Mouse (Mus musculus) kidney, postnatal 0 days (tissue): ENCODE measurements at regions not wholly inside any gene's neighbourhood (a gene's known extent, or its start where the extent isn't known, plus 50 kb on each side); places are given as distances from the start of the nearest gene placed in this dataset.

Experiments
- ATAC-seq: fragments of 200-750 bp; cut with Nextera tagmentation; replicated peaks from 2 replicates; pipeline ENCODE4 v1.8.0; 2017; ENCODE audit warnings: low read depth, moderate number of reproducible peaks, moderate TSS enrichment, moderate library complexity; ENCODE audit not compliant: low FRiP score
- DNase-seq: peaks from one replicate; pipeline ENCODE4 v3.0.0-alpha.2; 2016; ENCODE audit warnings: low spot score
- H3K27ac ChIP-seq: fragments of 300-500 bp; sonication (generic); 2 replicates; pipeline ENCODE4 v1.5.1; 2014; ENCODE audit warnings: mild to moderate bottlenecking
- H3K27me3 ChIP-seq: fragments of 300-500 bp; sonication (generic); 2 replicates; pipeline ENCODE4 v1.6.1; 2014; ENCODE audit warnings: low read length, mixed read lengths; ENCODE audit not compliant: insufficient read depth
- H3K36me3 ChIP-seq: fragments of 300-500 bp; sonication (generic); 2 replicates; pipeline ENCODE4 v1.6.1; 2014; ENCODE audit warnings: low read length, mixed read lengths; ENCODE audit not compliant: insufficient read depth
- H3K4me1 ChIP-seq: fragments of 300-500 bp; sonication (generic); replicated peaks from 2 replicates; pipeline ENCODE4 v1.6.1; 2014; ENCODE audit warnings: antibody characterized with exemption, low read length, mixed read lengths; ENCODE audit not compliant: insufficient read depth
- H3K4me2 ChIP-seq: fragments of 300-500 bp; sonication (generic); 2 replicates; pipeline ENCODE4 v1.6.1; 2014; ENCODE audit warnings: mild to moderate bottlenecking, low read length, moderate library complexity, mixed read lengths
- H3K4me3 ChIP-seq: fragments of 300-500 bp; sonication (generic); replicated peaks from 2 replicates; pipeline ENCODE4 v1.5.1; 2014; ENCODE audit warnings: low read depth, low read length
- H3K9ac ChIP-seq: fragments of 300-500 bp; sonication (generic); 2 replicates; pipeline ENCODE4 v1.6.1; 2014; ENCODE audit warnings: low read depth, low read length
- H3K9me3 ChIP-seq: fragments of 300-500 bp; sonication (generic); replicated peaks from 2 replicates; pipeline ENCODE4 v1.6.1; 2016; ENCODE audit warnings: low read length, inconsistent platforms, mixed read lengths
- CTCF ChIP-seq: IDR thresholded peaks from 2 replicates; pipeline ENCODE4 v1.5.1; 2016; ENCODE audit warnings: antibody characterized with exemption, low read depth, mild to moderate bottlenecking, moderate library complexity
- WGBS: fragments of 180-500 bp; shearing (Covaris S2); extraction: QIAGEN DNeasy Blood & Tissue Kit; methylation state at CpG from one replicate; pipeline ENCODE4 v1.1.7; 2014; 5-methylcytosine and 5-hydroxymethylcytosine counted together

DNA sequence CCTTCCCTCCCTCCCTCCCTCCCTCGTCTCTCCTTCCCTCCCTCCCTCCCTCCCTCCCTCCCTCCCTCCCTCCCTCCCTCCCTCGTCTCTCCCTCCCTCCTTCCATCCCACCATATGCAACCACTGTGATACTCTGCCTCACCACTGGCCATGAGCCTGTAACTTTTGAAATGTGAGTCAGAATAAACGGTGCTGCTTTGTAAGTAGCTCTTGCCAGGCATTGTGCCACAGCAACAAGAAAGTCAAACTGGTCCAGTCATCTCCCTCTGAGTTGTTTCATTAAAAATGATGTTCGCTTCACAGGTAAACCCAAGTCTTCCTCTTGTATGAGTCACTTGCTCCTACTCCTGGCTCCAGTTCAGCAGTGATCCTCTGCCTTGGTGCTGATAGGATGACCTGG lies 85.1 kb upstream of the Otud4 start:
- Histone ChIP-seq H3K27ac (no peak overlapping the region), H3K9ac (no peak overlapping the region), H3K9me3 (no peaks in the 10 kb centered on the region), H3K4me1 (no peaks in the 10 kb centered on the region), H3K27me3 (no peaks in the 10 kb centered on the region), H3K36me3 (no peaks in the 10 kb centered on the region), H3K4me2 (no peak overlapping the region), H3K4me3 (no peak overlapping the region)
- WGBS, result 90% methylated on average over 2 of the region's 4 CpGs
- ATAC-seq, result no peak
- no peak for DNase-seq
- no peak for TF ChIP-seq CTCF

DNA sequence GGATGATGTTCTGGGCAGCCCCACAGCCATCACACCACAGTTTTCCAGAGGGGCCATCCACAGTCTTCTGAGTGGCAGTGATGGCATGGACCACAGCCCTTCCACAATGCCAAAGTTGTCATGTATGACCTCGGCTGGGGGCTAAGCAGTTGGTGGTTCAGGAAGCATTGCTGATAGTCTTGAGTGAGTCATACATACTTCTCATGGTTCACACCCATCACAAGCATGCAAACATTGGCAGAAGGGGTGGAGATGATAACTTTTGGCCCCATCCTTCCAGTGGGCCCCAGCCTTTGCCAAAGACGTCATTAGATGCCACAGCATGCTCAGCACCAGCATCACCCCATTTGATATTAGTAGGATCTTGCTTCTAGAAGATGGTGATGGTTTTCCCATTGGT lies 89.3 kb upstream of the Otud4 start:
- TF ChIP-seq CTCF, result no peak
- 93% methylated on average over 2 of the region's 2 CpGs for WGBS
- H3K27ac ChIP-seq, result no peak overlapping the region

DNA sequence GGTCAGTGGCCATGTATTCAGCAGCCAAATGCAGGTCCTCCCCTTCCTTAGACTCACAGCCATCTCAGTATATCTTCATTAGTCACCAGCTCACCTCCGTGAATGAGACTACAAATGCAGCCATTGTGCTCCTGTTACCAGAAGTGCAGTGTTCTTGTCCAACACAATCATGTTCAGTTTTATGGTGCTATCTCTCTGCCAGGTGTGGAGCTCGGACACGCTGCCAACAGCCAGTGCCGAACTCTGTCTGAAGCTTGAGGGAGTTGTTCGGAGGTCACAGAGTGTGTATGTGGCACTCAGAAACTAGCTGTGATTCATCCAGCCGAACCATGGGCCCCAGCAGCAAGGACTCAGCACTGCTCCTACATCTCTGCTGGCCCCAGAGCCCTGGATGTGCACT lies 91.3 kb upstream of the Otud4 start:
- H3K27me3 ChIP-seq, result no peaks in the 10 kb centered on the region
- ATAC-seq (no peak), DNase-seq (no peak)
- no peak overlapping the region for H3K27ac ChIP-seq
- WGBS, result 67% methylated on average over 6 of the region's 6 CpGs
- no peaks in the 10 kb centered on the region for H3K36me3 ChIP-seq
- H3K4me1 ChIP-seq, result no peaks in the 10 kb centered on the region
- no peaks in the 10 kb centered on the region for H3K9me3 ChIP-seq
- no peak overlapping the region for H3K4me2 ChIP-seq
- H3K9ac ChIP-seq, result no peak overlapping the region
- no peak overlapping the region for H3K4me3 ChIP-seq
- no peak for TF ChIP-seq CTCF

More for the DNA sequence above, 89.3 kb upstream of the Otud4 start:
- Histone ChIP-seq H3K9ac (no peak overlapping the region), H3K4me3 (no peak overlapping the region), H3K4me2 (no peak overlapping the region), H3K36me3 (no peaks in the 10 kb centered on the region), H3K4me1 (no peaks in the 10 kb centered on the region), H3K9me3 (no peaks in the 10 kb centered on the region), H3K27me3 (no peaks in the 10 kb centered on the region)
- no peak for ATAC-seq
- DNase-seq, result no peak

DNA sequence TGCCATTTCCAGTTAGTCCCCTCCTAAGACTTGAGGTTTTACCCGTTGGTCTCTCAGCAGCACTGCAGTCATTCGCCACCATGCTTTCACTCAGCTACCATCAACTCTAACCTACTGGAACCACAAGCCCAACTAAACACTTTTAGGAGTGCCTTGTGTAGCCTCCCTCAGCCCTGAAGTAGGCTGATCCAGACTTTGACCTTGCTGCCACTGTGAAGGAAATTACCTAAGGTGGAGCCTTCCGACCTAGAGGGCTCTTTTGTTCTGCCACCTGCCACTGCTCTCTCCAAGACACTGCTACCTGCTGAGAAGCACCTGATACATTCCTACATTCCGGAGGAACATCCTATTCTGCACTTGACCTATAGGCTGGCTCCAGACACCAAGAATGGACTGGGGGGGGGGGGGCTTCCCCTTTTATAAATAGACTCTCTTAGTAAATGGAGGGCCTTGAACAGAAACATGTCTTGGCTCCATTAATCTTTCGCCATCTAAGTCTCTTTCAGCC lies 93.5 kb upstream of the Otud4 start:
- Histone ChIP-seq H3K36me3 (no peaks in the 10 kb centered on the region), H3K4me1 (no peaks in the 10 kb centered on the region), H3K9me3 (no peaks in the 10 kb centered on the region), H3K27me3 (no peaks in the 10 kb centered on the region), H3K27ac (no peak overlapping the region), H3K4me2 (no peak overlapping the region), H3K4me3 (no peak overlapping the region), H3K9ac (no peak overlapping the region)
- 93% methylated on average over 5 of the region's 5 CpGs for WGBS
- ATAC-seq (no peak), DNase-seq (no peak)
- TF ChIP-seq CTCF, result no peak

DNA sequence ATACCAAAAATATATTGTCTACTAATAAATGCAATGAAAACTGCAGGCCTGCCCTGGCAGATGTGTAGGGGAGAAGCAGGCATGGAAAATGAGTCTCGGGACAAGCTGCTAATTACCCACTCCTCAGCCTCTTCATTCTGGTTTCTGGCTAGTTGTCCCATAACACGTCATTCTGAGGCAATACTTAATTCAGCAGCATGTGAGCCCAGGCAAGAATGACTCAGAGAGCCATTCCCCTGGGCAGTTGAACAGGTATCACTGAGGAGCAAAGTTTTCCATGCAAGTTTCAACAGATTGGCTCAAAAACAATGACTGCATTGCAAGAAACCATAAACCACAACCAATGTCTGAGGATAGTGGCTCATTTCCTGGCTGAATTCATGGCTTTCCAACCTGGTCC lies 97.0 kb upstream of the Otud4 start:
- TF ChIP-seq CTCF, result no peak
- ATAC-seq (no peak), DNase-seq (no peak)
- Histone ChIP-seq H3K9me3 (no peaks in the 10 kb centered on the region), H3K36me3 (no peaks in the 10 kb centered on the region), H3K4me2 (no peak overlapping the region), H3K4me1 (no peaks in the 10 kb centered on the region), H3K27me3 (no peaks in the 10 kb centered on the region), H3K9ac (no peak overlapping the region), H3K4me3 (no peak overlapping the region), H3K27ac (no peak overlapping the region)
- 71% methylated on average over 2 of the region's 2 CpGs for WGBS

DNA sequence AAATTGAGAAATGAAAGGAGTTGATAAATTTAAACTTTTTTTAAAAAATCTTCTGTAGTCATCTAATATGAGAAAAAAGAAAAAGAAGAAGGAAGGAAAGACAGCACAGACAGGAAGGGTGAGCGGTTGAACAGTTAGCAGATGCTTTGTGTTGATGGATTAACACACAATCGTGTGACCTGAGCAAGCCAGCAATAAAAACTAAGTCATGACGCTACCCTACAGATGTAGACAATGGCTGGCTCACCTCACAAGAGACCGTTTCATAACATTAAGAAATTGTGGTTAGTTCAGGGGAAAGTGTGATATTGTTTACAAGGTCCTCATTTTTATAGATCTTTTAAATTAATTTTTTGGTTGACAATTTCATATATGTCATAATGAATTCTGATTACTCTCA lies 99.4 kb upstream of the Otud4 start:
- Histone ChIP-seq H3K9ac (no peak overlapping the region), H3K9me3 (no peaks in the 10 kb centered on the region), H3K27me3 (no peaks in the 10 kb centered on the region), H3K36me3 (no peaks in the 10 kb centered on the region), H3K4me1 (no peaks in the 10 kb centered on the region), H3K4me2 (no peak overlapping the region), H3K27ac (no peak overlapping the region), H3K4me3 (no peak overlapping the region)
- no peak for TF ChIP-seq CTCF
- no peak for DNase-seq
- 80% methylated on average over 4 of the region's 4 CpGs for WGBS
- no peak for ATAC-seq

DNA sequence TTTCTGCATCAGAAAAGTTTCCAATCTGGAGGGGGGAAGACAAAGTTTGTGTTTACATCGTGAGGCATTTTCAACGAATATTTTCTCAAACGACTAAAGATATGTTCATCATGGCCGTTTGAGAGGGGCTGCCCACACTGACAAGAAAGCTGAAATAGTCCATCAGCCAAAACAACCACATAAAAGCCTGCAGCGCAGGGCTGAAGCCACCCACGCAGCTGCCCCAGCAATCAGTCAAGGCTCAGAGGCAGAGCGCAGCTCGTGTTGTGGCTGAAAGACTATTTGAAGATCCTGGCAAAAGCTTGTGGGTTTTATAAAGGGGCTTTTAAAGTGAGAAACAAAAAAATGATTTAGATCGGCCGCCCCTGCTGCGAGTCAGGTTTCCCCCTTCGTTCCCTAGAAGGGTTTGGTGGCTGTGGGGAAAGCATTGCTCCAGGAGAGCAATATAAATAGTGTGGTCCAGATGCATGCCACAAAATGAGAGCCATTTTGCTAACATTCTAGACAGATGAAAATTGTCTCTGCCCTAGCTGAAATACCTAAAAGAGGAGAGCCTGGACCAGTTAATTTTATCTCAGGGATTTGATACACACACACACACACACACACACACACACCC lies 105.0 kb upstream of the Otud4 start:
- no peaks in the 10 kb centered on the region for H3K4me1 ChIP-seq
- no peak overlapping the region for H3K4me3 ChIP-seq
- H3K9ac ChIP-seq, result no peak overlapping the region
- ATAC-seq (no peak), DNase-seq (peak; percentile 71)
- no peaks in the 10 kb centered on the region for H3K36me3 ChIP-seq
- H3K27ac ChIP-seq, result no peak overlapping the region
- no peaks in the 10 kb centered on the region for H3K27me3 ChIP-seq
- peak overlapping the region; percentile 13; the same call in 1 of the 2 replicates for H3K4me2 ChIP-seq
- no peak for TF ChIP-seq CTCF
- no peaks in the 10 kb centered on the region for H3K9me3 ChIP-seq
- WGBS, result 40% methylated on average over 12 of the region's 12 CpGs
